Mouse (Mus musculus) testis, postnatal 14 days (tissue): Measurements from ENCODE around the gene Adam19.

Experiments used
- DNase-seq: peaks from one replicate; pipeline ENCODE4 v3.0.0; 2021; ENCODE audit warnings: low spot score

Gene Adam19

GRCm38 (mm10) chr11:46107046-46107445, 51.3 kb downstream of the Adam19 start:
- no peak for DNase-seq

- DNase-seq, result no peak
Measured at GRCm38 (mm10) chr11:46109206-46109605, 53.4 kb downstream of the Adam19 start.

GRCm38 (mm10) chr11:46110156-46110944, 54.6 kb downstream of the Adam19 start:
- DNase-seq, result no peak

- no peak for DNase-seq
Measured at GRCm38 (mm10) chr11:46110945-46111287, 55.1 kb downstream of the Adam19 start.

- no peak for DNase-seq
Measured at GRCm38 (mm10) chr11:46113211-46113610, 57.4 kb downstream of the Adam19 start.

- DNase-seq, result no peak
Measured at GRCm38 (mm10) chr11:46114221-46114620, 58.4 kb downstream of the Adam19 start.

GRCm38 (mm10) chr11:46115011-46115410, 59.2 kb downstream of the Adam19 start:
- no peak for DNase-seq

GRCm38 (mm10) chr11:46115411-46116173, 59.8 kb downstream of the Adam19 start:
- no peak for DNase-seq

GRCm38 (mm10) chr11:46116510-46116909, 60.7 kb downstream of the Adam19 start:
- DNase-seq, result no peak

- DNase-seq, result no peak
Measured at GRCm38 (mm10) chr11:46119624-46120023, 63.8 kb downstream of the Adam19 start.

- DNase-seq, result no peak
Measured at GRCm38 (mm10) chr11:46120084-46120483, 64.3 kb downstream of the Adam19 start.

- DNase-seq, result no peak
Measured at GRCm38 (mm10) chr11:46121666-46122065, 65.9 kb downstream of the Adam19 start.

- no peak for DNase-seq
Measured at GRCm38 (mm10) chr11:46122875-46123274, 67.1 kb downstream of the Adam19 start.

GRCm38 (mm10) chr11:46123328-46123866, 67.6 kb downstream of the Adam19 start:
- no peak for DNase-seq

GRCm38 (mm10) chr11:46125093-46125834, 69.5 kb downstream of the Adam19 start:
- DNase-seq, result no peak

GRCm38 (mm10) chr11:46125835-46126229, 70.0 kb downstream of the Adam19 start:
- DNase-seq, result no peak

- no peak for DNase-seq
Measured at GRCm38 (mm10) chr11:46126317-46126716, 70.5 kb downstream of the Adam19 start.

- DNase-seq, result no peak
Measured at GRCm38 (mm10) chr11:46126827-46127410, 71.1 kb downstream of the Adam19 start.

- peak; percentile 56 for DNase-seq
Measured at GRCm38 (mm10) chr11:46127621-46128547, 72.1 kb downstream of the Adam19 start.

GRCm38 (mm10) chr11:46128548-46128945, 72.8 kb downstream of the Adam19 start:
- DNase-seq, result no peak
